Mouse (Mus musculus): Measurements from ENCODE around the gene Cdc42bpa. TPM values are rescaled to one million over a fixed set of nuclear protein-coding genes. Genes with fewer than 3 reads are reported as not detected.
A peak's percentile ranks its signal among the peaks of the same experiment; 100 is the strongest.

The Cdc42bpa gene
- polyA plus RNA-seq, 1 experiment = 32.7 TPM

DNA sequence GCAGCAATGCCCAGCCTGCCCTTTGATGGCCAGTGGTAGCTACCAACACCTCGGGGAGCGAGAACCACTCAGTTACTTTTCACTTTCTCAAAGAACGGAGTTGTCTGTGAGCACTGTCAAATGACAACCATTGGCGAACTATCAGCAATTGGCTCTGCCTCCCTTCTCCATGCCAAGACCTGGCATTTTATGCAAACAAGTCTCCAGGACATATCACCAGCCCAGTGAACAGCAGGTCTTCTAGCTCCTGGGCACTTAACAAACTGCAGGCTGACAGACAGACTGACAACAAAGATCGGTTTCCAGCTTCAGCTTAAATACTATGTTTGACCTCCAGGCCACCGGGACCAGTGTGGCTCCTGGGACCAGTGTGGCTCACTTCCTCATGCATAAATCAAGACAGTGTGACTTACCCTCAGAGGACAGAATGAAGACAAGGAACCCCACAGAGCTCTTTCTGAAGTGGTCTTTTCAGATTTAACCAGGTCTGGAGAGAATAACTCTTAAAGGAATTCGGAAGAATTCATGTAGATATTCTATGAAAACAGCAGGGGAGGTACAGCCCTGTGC is 231.5 kb downstream of the Cdc42bpa start:
- no peak for DNase-seq (ENCODE audit: low spot score)

DNA sequence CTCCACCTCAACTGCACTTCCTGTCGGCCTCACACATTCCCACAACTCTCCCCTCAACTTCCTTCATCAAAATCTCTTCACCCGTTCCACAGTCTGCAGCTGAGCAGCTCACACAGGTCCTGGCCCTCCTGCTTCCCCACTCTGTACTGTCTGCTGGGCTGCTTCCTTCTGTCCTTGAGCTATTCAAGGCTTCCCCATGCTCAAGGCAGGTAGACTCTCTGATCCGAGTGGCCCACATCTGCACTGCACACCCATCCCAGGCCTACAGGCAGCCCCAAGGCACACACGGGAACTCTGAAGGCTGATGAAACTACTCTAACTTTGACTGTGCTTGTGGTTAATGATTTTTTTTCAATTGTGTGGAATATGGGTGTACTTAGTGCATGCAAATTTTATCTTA is 232.6 kb downstream of the Cdc42bpa start:
- no peak for DNase-seq (ENCODE audit: low spot score)

DNA sequence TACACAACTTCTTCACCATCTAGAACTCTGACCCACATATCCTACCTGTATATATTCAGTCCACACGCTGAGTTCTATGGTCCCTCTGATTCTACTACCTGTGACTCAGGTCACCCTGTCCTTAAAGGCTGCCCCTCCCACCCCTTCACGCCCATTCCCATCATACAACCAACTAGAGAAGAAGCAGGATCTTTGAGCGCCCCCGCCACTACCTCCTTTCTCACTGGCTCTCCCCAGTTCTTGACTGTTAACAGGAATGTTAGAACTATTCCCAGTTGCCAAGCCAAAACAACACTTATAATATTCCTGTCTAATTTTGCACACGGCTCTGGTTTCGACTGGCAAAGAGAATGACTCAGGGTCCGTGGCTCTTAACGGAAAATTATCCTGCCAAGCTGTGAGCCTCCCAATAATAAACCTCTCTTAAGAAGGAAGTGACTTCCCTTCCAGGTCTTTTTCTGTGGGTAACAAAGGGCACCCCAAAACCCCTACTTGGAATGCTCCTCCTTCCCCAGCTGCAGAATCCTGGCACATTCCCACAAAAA is 233.2 kb downstream of the Cdc42bpa start:
- no peak for DNase-seq (ENCODE audit: low spot score)

DNA sequence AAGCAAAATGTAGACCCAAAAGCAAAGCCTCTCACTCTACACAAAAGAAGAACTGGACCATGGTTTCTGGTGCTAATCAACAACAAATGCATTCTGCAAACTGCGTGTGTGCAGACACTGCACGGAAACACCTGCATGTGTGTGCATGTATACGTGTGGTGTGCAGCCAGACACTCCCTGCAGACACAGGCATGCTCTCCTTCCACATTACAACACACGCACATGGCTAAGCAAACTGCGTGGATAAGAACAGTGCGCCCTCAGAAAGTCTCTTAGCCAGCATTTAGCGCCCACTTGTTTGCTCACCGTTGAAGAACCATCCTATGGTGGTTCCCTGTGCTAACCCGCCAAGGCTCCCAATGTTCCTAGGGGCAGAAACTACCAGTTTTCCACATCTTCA is 233.8 kb downstream of the Cdc42bpa start:
- DNase-seq (ENCODE audit: low spot score) = no peak

DNA sequence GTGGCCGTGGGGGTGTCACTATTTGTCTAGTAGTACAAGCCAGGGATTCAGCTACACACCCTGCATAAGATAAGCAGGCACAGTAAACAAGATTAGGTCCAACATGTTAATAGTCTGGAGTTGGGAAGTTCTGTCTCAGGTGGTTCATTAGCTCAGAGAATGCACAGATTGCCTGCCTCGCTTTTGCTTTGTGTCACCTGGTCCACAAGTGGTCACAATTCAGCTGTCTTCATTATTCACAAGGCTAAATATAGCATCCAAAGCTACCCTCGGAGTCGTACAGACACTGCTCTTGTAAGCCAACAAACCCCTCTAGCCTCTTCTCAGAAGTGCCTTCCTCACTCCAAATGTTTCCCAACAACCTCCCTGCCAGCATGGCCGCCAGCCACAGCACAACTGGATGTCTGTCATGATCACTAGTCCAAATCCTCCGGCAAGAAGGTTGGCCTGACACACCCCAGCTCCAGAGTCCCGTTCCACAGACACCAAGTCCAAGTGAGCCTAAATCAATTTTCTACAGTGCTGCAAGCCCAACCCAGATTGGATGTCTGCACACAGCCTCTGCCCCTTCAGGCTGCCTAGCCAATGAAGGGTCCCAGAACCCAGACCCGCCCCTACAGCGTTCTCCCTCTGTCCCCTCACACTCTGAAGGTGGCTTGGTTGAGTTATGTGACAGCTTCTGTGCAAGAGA is 234.7 kb downstream of the Cdc42bpa start:
- DNase-seq (ENCODE audit: low spot score) = no peak

DNA sequence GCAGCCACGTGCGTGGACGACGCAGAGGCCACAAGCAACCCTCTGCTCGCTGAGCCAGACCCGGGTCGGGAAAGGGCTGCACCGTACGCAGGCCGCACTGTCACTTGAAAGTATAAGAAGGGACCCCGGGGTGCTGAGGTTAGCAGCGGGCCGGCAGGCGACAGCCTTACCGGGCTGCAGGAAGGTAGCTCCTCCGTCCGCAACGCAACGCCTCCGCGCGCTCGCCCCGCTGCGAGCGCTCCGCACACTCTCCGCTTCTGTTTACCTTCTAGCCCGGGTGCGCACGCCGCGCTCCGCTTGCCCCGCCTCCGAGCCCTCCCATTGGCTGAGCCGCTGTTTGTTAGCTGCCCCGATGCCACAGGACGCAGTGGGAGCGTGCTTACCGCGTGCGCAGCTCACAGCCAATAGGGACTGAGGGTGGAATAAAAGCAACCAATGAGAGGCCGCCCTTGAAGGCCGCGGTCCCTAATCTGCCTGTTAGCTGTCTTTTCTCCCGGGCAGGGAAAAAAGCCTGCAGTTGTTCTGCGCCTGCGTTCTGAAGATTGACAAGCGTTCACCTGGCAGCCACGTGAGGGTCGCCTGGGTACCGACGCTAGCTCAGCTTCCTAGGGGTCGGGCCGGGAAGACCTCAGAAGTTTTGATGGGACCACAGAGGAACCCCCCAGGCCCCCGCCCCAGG is 235.6 kb downstream of the Cdc42bpa start:
- peak; percentile 93 for DNase-seq (ENCODE audit: low spot score)

DNA sequence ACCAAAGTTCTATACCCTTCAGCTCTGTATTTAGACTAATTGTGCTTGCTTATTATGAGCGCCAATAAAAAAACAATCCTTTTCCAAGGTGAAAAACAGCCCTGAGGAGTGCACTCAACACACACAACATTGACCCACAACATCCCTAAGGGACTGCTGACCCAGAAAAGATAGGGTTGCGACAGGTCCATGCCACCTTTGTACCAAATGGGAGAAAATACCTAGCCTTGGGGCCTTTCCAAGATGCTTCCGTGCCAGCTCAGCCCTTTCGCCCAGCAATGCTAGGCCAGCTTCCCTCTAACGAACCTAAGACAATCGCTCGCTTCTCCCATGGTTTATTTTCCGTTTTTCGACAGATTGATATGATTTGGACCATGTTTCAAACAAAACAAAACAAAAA is 236.2 kb downstream of the Cdc42bpa start:
- no peak for DNase-seq (ENCODE audit: low spot score)

DNA sequence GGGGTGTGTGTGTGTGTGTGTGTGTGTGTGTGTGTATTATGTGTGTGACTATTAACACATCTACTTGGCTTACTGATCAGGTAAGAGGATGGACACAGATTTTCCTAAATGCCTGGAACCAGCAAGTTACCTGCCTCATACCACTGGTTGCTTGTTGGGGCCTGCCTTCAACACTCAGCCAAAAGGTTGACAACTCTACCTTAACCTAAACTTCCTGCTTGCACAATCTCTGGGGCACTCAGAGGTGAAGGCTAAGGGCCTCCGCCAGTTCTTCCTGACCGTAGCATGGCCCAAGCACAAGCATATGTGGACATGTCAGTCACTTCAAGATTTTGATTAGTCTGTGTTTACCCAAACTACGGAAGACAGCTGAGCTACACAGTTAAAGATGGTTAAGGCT is 237.7 kb downstream of the Cdc42bpa start:
- no peak for DNase-seq (ENCODE audit: low spot score)

DNA sequence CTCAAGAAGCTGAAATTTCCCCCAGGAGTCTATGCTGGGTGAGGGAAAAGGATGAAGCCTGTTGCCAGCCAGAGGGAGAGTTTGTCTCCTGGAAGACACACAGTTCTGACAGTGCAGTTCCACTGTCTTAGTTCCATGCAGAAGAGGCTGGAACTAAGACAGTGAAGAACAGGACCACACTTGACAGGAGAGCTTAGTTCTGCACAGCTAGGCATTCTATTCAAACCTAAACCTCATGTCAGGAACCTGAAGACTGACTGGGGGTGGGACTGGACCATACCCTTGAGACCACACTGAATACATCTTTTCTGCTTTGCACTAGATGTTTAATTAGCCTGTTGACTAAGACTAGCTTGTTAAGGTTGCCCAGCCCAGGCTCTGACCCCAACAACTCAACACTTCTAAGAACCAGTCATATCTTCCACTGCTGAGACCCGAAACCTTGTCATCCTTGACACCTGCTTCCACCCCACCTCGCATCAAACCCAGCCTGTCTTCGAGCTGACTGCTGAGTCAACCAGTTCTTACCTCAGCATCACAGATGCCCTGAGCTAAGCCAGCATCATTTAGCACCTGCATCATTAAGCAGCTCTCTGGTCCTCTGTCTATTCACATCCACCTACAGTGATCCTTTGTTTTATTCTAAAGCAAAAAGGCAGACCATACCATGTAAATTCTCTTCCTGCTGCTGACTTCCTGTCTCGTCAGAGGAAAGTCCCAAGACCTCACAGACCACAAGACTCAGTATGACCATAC is 238.9 kb downstream of the Cdc42bpa start, which contains the start of gene Coq8a:
Coq8a (minus strand) TSS at position 644 of the 756 bp plus-strand sequence.
- DNase-seq (ENCODE audit: low spot score) = no peak

DNA sequence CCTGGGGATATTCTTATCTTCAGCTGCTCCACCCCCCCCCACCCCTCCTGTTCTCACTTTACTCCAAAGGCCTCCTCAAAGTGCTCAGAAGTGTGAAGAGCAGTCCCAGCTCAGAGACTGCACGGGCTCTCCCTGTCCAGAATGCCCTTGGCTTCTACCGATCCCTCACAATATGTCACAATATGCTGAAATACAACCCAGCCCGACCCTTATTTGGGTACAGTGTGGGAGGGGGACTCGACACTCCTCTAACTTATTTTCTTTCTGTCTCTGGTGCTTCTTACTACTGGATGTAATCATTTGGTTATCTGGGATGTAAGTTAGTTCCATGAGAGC is 239.4 kb downstream of the Cdc42bpa start:
- DNase-seq (ENCODE audit: low spot score) = no peak

DNA sequence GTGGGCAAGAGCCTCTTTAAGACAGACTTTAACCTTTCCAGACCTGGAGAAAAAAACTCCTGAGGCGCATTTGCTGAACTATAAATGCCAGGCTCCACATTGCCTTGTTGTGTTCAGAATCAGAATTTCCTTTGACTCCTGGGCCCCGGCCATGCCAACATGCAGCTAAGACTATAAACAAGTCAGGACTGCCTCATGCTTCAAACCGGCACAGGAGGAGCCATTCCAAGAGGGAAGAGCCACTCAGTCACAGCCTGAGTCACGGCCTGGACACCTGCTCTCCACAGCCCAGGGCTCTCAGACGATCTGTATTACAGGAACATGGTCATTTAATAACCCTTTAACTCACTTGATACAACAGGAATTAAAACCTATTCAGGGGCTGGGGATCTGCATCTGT is 240.4 kb downstream of the Cdc42bpa start:
- DNase-seq (ENCODE audit: low spot score) = no peak

DNA sequence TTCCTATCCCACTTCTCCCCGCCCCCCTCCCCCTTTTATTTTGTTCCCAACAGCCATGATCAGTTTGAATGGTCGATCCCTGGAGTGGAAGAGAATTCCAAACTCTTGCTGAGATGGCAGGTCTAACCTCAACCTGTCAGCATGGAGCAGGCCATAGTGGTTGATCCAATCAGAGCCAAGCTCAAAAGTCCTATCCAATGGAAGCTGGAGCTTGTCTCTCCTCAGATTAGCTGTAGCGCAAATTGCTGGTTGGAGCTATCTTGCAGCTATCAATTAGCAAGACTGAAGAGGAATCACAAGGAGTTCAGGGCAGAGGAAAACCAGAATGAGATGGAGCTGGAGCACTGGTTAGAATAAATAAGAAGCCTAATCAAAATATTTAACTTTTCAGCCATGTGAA is 248.1 kb downstream of the Cdc42bpa start:
- DNase-seq (ENCODE audit: low spot score) = no peak

DNA sequence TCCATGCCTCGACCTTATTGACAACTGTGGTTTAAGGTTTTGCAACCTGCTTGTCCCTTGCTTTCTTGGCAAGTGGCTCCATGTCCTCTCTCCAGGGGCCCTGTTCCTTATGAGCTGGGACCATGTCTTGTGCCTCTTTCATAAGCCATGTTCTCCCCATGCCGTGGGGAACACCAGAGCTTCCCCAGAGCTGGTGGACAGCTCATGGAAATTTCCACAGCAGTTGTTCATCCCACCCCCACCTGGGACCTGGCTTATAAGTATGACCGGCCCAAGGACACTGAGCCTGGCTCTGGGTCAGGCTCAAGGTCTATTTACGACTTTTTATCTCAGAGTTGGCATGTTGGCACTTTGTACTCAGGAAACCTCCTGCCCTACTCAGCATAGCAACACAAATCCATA is 249.8 kb downstream of the Cdc42bpa start:
- DNase-seq (ENCODE audit: low spot score) = no peak

DNA sequence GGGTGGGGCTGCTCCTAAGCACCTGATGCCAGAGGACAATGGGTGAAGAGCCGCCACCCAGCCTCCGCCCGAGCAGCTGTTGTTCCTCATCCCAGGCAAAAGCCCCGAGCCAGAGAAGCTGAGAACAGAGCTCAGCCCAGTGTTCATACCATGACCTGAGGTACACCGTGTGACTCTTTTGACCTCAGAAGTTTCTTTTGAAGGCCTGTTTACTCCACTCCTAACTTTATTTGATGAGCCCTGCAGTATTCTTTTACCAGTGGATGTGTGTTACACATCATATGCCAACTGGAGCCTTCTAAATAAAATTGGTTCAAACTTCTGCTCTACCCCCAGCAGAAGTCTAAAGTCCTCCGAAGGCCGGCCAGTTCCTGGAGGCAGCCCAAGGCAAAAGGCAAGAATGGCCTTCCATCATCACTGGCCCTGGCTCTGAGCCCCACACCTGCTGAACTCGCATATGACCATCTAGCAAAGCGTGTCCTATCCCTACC is 250.6 kb downstream of the Cdc42bpa start:
- DNase-seq (ENCODE audit: low spot score) = no peak

DNA sequence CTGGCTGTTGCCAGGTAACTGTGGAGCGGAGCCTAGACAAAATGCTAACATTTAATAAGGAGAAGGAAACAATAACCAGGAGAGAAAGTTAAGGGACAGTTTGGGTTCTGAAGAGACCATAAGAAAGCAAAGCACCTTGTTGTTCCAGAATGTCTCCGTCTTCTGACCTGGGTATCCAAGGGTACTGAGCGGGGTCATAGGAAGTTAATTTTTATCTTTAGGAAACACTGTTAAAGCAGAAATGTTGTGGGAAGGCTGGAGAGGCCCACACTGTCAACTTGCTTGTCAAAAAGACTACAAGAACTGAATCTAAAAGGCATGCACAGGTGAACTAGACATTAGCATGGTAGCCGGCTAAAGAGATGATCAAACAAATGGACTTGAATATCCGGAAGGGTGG is 252.6 kb downstream of the Cdc42bpa start:
- no peak for DNase-seq (ENCODE audit: low spot score)

DNA sequence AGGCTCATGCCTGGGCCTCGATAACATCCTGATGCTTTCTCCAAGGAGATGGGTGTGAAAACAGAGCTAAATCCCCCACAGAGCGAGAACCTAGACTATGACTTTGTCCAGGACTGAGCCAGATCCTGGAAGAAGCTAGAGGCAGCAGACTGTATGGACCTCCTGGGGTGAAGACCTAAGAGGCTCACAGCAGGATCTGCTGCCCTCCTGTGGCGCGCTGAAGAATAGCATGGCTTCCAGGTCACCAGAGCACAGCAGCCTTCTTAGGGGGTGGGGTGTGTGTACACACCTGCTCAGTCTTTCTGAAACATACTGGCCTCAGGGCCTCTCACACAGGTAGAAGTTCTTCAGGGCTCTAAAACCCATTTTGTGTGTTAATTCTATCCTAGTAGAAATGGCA is 254.8 kb downstream of the Cdc42bpa start:
- peak; percentile 45 for DNase-seq (ENCODE audit: low spot score)

Other genes starting within 250 kb of the Cdc42bpa start
- gene Kif28, start 215.2 kb upstream of the Cdc42bpa start, polyA plus RNA-seq (2012; rRNA removed) = not detected in 2 replicates
- not detected in 2 replicates for gene Gm10518, start 157.1 kb upstream of the Cdc42bpa start, polyA plus RNA-seq (2012; rRNA removed)
- 26.2 and 29.4 TPM in 2 replicates for gene Ahctf1, start 156.8 kb upstream of the Cdc42bpa start, polyA plus RNA-seq (2012; rRNA removed)
- gene Coq8a, start 239.1 kb downstream of the Cdc42bpa start, polyA plus RNA-seq (2012; rRNA removed) = 26.5 and 33.8 TPM in 2 replicates

Data from urinary bladder, adult 2 months (tissue).